Mouse (Mus musculus) liver, embryonic 14.5 days (tissue): ENCODE data around the gene Trim37.

Experiments used
- CTCF ChIP-seq: IDR thresholded peaks from 2 replicates; pipeline ENCODE4 v1.5.1; 2016; ENCODE audit warnings: antibody characterized with exemption, low read depth, control low read depth
- EP300 ChIP-seq: IDR thresholded peaks from 2 replicates; pipeline ENCODE4 v1.6.1; 2016; ENCODE audit warnings: antibody characterized with exemption, low read depth

GRCm38 (mm10) chr11:87136233-87136632, 9.4 kb downstream of the Trim37 start:
- no peak for TF ChIP-seq CTCF
- no peak for TF ChIP-seq EP300
